Mouse (Mus musculus) MN1 (cell line): ENCODE data around the gene Arid3a.

Source experiments
- DNase-seq: peaks from one replicate; pipeline ENCODE4 v3.0.0-alpha.2; 2016; ENCODE audit warnings: low spot score

The Arid3a gene

GRCm38 (mm10) chr10:79908167-79909091 is 18.4 kb upstream of the Arid3a start, which contains the start of gene Med16:
Gene Med16, minus strand, starts transcription at chr10:79908923.
- DNase-seq, result peak; percentile 98

- DNase-seq, result no peak
Measured at GRCm38 (mm10) chr10:79909092-79909922, 17.5 kb upstream of the Arid3a start.

- no peak for DNase-seq
Measured at GRCm38 (mm10) chr10:79910556-79910955, 16.3 kb upstream of the Arid3a start, which contains the start of gene Gm26602. Gene Gm26602, plus strand, starts transcription at chr10:79910856.

- DNase-seq, result no peak
Measured at GRCm38 (mm10) chr10:79912412-79912811, 14.4 kb upstream of the Arid3a start.

GRCm38 (mm10) chr10:79914131-79914947 is 12.5 kb upstream of the Arid3a start:
- DNase-seq, result peak; percentile 58

GRCm38 (mm10) chr10:79914948-79915596 is 11.8 kb upstream of the Arid3a start:
- DNase-seq, result no peak

GRCm38 (mm10) chr10:79916081-79916480 is 10.8 kb upstream of the Arid3a start:
- DNase-seq, result no peak

- DNase-seq, result peak; percentile 91
Measured at GRCm38 (mm10) chr10:79916808-79917531, 9.9 kb upstream of the Arid3a start, which contains the start of gene Kiss1r. Gene Kiss1r, plus strand, starts transcription at chr10:79916971.

- no peak for DNase-seq
Measured at GRCm38 (mm10) chr10:79917532-79918100, 9.2 kb upstream of the Arid3a start.

GRCm38 (mm10) chr10:79918231-79919078 is 8.4 kb upstream of the Arid3a start:
- peak; percentile 85 for DNase-seq

GRCm38 (mm10) chr10:79919251-79919849 is 7.5 kb upstream of the Arid3a start:
- peak; percentile 59 for DNase-seq

GRCm38 (mm10) chr10:79920056-79920890 is 6.6 kb upstream of the Arid3a start:
- no peak for DNase-seq

- no peak for DNase-seq
Measured at GRCm38 (mm10) chr10:79920958-79921535, 5.8 kb upstream of the Arid3a start, which contains the start of gene R3hdm4. Gene R3hdm4, minus strand, starts transcription at chr10:79921208.

- DNase-seq, result no peak
Measured at GRCm38 (mm10) chr10:79921572-79921971, 5.3 kb upstream of the Arid3a start.

- peak; percentile 94 for DNase-seq
Measured at GRCm38 (mm10) chr10:79924998-79925784, 1.7 kb upstream of the Arid3a start.

- peak; percentile 51 for DNase-seq
Measured at GRCm38 (mm10) chr10:79925785-79926490, 905 bp upstream of the Arid3a start.
